Mouse (Mus musculus) liver, adult 2 months (tissue): ENCODE data around the gene St3gal5. TPM values are rescaled to one million over a fixed set of nuclear protein-coding genes. Genes with fewer than 3 reads are reported as not detected.

Experiments
- DNase-seq: peaks from one replicate; pipeline ENCODE4 v3.0.0-alpha.2; 2011; ENCODE audit warnings: low read depth, low spot score; ENCODE audit errors: extremely low read depth
- H3K27ac ChIP-seq: fragments of 200-500 bp; replicated peaks from 2 replicates; pipeline ENCODE4 v1.5.1; 2012; ENCODE audit warnings: low read depth, mild to moderate bottlenecking, control low read depth, inconsistent platforms, low read length; ENCODE audit not compliant: insufficient read depth
- H3K27me3 ChIP-seq: fragments of 200-500 bp; 2 replicates; pipeline ENCODE4 v1.6.1; 2012; ENCODE audit warnings: mild to moderate bottlenecking, moderate library complexity, low read length, inconsistent platforms; ENCODE audit not compliant: control insufficient read depth, insufficient read depth
- H3K36me3 ChIP-seq: fragments of 200-500 bp; 2 replicates; pipeline ENCODE4 v1.6.1; 2012; ENCODE audit warnings: low read length, inconsistent platforms; ENCODE audit not compliant: control insufficient read depth, insufficient read depth
- H3K4me1 ChIP-seq: fragments of 200-500 bp; 2 replicates; pipeline ENCODE4 v1.6.1; 2011; ENCODE audit warnings: low read length; ENCODE audit not compliant: control insufficient read depth, insufficient read depth
- H3K4me3 ChIP-seq: fragments of 200-500 bp; 2 replicates; pipeline ENCODE4 v1.5.1; 2011; ENCODE audit warnings: low read depth, mild to moderate bottlenecking, control low read depth, low read length, moderate library complexity; ENCODE audit not compliant: insufficient read depth
- H3K79me2 ChIP-seq: fragments of 200-500 bp; 2 replicates; pipeline ENCODE4 v1.6.1; 2012; ENCODE audit warnings: inconsistent platforms, mild to moderate bottlenecking, low read length, moderate library complexity; ENCODE audit not compliant: control insufficient read depth, insufficient read depth
- H3K9ac ChIP-seq: fragments of 200-500 bp; 2 replicates; pipeline ENCODE4 v1.6.1; 2012; ENCODE audit warnings: low read depth, mild to moderate bottlenecking, control low read depth, inconsistent platforms, low read length
- CTCF ChIP-seq: fragments of 200-500 bp; IDR thresholded peaks from 2 replicates; pipeline ENCODE4 v1.5.1; 2011; ENCODE audit warnings: low read depth, low read length, control low read depth
- POLR2A ChIP-seq: fragments of 200-500 bp; IDR thresholded peaks from 2 replicates; pipeline ENCODE4 v1.6.1; 2011; ENCODE audit warnings: low read length, control low read depth; ENCODE audit not compliant: insufficient read depth; ENCODE audit errors: extremely low read depth
- WGBS: fragments of 180-500 bp; shearing (Covaris S2); methylation state at CpG from one replicate; pipeline ENCODE4 v1.1.7; 2018; 5-methylcytosine and 5-hydroxymethylcytosine counted together
- polyA plus RNA-seq: library from polyadenylated mRNA; depleted of rRNA; stranded (reverse); fragments of >200 nt; gene quantifications from 2 replicates; pipeline ENCODE4 v1.2.3, GENCODE M21; 2012; rRNA removed
- total RNA-seq: library from RNA; depleted of rRNA; stranded (reverse); fragments of >200 nt; gene quantifications from 2 replicates; pipeline ENCODE4 v1.2.3, GENCODE M21; 2014; rRNA removed

Gene St3gal5
- 115 and 162 TPM in 2 replicates for total RNA-seq
- 61.4 and 133 TPM in 2 replicates for polyA plus RNA-seq

DNA sequence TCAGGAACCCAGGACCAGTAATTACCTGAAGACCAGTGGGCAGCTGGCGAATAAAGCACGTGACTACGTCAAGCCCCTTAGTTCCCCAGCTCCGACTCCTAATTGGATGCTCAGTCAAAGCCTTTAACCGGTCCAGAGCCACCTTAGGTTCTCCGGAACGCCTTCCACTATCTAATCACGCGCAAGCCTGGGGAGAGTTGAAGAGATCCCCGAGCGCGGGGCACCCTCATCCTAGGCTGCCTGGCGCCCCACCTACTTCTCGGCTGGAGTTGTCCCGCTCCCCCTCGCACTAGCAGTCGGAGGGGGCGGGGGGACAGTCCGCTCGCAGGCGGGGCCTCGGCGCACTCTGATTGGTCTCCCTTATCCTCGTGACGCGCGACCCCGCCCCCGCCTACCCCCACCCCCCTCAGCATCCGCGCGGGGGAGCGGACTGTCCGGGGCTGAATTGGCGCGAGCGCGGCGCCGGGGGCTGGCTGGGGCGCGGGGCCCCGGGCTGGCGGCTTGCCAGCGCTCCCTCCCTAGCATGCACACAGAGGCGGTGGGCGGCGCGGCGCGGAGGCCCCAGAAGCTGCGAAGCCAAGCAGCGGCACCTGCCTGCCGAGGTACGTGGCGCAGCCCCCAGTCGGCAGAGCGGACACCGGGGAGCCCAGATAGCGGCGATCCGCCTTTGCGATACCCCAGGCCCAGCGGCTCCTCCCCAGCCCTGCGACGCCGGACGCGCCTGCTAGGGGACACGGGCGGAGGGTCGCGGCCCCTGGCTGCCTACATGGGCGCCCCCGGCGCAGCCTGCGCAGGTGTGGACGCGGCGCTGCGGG is at the start of gene St3gal5:
Gene St3gal5 (plus strand): TSS at position 412 of the 815 bp plus-strand sequence.
- TF ChIP-seq POLR2A (peak; percentile 34), CTCF (no peak)
- H3K79me2 ChIP-seq: peaks cover 41% of the 10 kb centered on the region
- peak within 1 kb of the TSS; percentile 88 for H3K4me3 ChIP-seq
- peak; percentile 49 for DNase-seq
- peak within 1 kb of the TSS; percentile 88 for H3K27ac ChIP-seq
- no peaks in the 10 kb centered on the region for H3K27me3 ChIP-seq
- H3K4me1 ChIP-seq: peaks cover 15% of the 10 kb centered on the region
- WGBS: under 1% methylated on average over 60 of the region's 81 CpGs
- peak within 1 kb of the TSS; percentile 96 for H3K9ac ChIP-seq
- H3K36me3 ChIP-seq: no peaks in the 10 kb centered on the region

DNA sequence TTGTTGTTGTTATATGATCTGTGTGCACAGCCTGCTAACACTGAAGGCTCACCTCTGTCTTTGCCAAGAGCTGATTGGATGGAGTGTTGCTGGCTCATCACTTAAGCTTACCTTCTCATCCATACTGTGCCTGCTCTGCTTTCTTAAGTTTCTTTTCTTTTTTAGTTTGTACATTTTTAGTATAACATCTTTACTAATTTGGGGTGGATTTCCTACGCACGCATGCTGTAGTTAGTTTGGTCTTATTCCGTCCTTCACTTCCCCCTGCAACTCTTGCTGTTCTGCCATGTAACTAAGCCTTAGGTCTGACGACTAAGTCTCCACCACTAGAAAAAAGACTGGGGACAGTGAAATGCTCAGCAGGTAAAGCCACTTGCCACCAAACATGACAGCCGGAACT is 48.7 kb upstream of the St3gal5 start:
- Histone ChIP-seq H3K4me3 (no peak overlapping the region), H3K9ac (no peak overlapping the region), H3K36me3 (no peaks in the 10 kb centered on the region), H3K79me2 (no peaks in the 10 kb centered on the region), H3K4me1 (0 out of 2 replicates have a peak, but pooled peaks cover 2% of the 10 kb centered on the region), H3K27ac (no peak overlapping the region), H3K27me3 (no peaks in the 10 kb centered on the region)
- DNase-seq: no peak
- WGBS: 96% methylated on average over 5 of the region's 5 CpGs
- TF ChIP-seq POLR2A (no peak), CTCF (no peak)

DNA sequence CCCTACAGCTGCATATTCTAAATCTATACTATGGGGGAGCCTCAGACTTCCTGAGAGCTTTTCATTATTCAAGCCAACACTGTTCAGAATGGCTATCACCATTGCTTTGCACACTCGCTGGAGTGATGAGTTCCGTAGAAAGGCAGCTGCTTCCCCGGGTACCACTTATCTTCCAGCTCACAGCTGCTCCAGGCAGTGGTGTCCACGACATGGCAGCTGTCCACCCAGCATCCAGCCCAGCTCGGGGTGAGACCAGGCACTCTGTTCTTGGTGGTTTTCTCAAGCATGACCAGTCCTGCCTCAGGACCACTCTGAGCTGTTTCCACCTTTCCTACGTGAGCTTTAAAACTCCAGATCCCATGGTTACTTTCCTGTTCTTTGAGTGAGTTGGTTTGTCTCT is 47.5 kb upstream of the St3gal5 start:
- no peaks in the 10 kb centered on the region for H3K27me3 ChIP-seq
- no peaks in the 10 kb centered on the region for H3K36me3 ChIP-seq
- H3K9ac ChIP-seq: no peak overlapping the region
- H3K27ac ChIP-seq: no peak overlapping the region
- WGBS: 77% methylated on average over 6 of the region's 6 CpGs
- no peaks in the 10 kb centered on the region for H3K79me2 ChIP-seq
- 0 out of 2 replicates have a peak, but pooled peaks cover 2% of the 10 kb centered on the region for H3K4me1 ChIP-seq
- DNase-seq: no peak
- H3K4me3 ChIP-seq: no peak overlapping the region
- TF ChIP-seq POLR2A (no peak), CTCF (no peak)

DNA sequence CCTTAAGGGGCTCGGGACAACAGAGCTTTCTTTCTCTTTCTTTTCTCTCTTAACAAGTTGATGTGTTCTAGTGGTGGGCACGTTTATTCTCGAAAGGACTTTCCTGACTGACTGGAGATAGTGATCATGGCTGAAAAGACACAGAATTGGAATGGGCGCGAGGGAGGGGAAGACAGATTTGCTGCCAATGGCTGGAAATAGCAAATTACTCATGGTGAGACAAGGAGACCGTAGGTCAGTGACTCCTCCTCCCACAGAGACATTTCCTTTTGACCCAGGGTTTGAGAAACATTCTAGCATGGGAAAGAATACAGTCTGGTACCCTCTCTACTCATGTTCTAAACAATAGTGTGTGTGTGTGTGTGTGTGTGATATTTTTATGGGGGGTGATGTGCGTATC is 46.6 kb upstream of the St3gal5 start:
- no peak for TF ChIP-seq CTCF
- no peak for TF ChIP-seq POLR2A
- no peak for DNase-seq

DNA sequence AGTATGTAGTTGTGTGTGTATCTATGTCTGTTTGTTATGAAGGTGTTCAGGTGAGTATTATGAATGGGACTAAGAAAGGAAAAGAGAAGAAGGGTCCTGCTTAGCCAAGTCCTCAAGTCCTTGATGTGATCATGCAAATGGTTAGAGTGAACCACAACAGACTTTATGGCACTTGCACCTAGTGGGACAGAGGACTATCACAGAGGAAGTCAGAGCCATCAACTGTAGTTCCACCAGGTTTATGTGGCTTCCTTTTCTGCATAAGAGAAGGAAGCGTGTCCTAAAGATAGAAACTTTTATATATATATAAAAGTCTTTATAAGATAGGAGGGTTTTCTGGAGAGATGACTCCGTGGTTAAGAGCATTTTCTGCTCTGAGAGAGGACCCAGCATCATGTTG is 46.1 kb upstream of the St3gal5 start:
- 74% methylated on average over 2 of the region's 2 CpGs for WGBS
- Histone ChIP-seq H3K79me2 (no peaks in the 10 kb centered on the region), H3K27ac (no peak overlapping the region), H3K4me1 (0 out of 2 replicates have a peak, but pooled peaks cover 2% of the 10 kb centered on the region), H3K36me3 (no peaks in the 10 kb centered on the region), H3K9ac (no peak overlapping the region), H3K27me3 (no peaks in the 10 kb centered on the region), H3K4me3 (no peak overlapping the region)
- no peak for DNase-seq
- no peak for TF ChIP-seq CTCF
- no peak for TF ChIP-seq POLR2A

More for the DNA sequence above, 46.6 kb upstream of the St3gal5 start:
- no peaks in the 10 kb centered on the region for H3K79me2 ChIP-seq
- 0 out of 2 replicates have a peak, but pooled peaks cover 2% of the 10 kb centered on the region for H3K4me1 ChIP-seq
- no peak overlapping the region for H3K9ac ChIP-seq
- no peak overlapping the region for H3K4me3 ChIP-seq
- WGBS: 72% methylated on average over 7 of the region's 7 CpGs
- H3K27me3 ChIP-seq: no peaks in the 10 kb centered on the region
- H3K27ac ChIP-seq: no peak overlapping the region
- no peaks in the 10 kb centered on the region for H3K36me3 ChIP-seq

DNA sequence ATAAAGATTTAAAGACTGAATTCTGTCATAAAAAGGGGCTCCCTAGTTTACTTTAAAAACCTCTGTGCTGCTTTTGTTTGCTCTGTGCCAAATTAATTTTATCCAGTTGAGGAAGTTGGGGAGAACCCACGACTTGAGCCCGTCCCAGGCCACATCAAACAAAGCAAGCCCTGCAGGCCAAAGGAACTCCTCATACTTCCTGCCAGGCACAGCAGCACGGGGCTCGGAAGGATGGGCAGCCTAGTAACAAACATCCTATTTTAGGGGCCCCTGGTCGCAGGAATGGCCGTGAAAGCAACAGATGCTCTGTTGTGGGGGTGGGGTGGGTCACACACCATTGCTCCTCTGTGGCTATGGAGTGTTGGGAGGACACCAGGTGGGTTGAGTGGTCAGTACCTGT is 45.6 kb upstream of the St3gal5 start:
- H3K4me1 ChIP-seq: peaks cover 2% of the 10 kb centered on the region
- H3K4me3 ChIP-seq: no peak overlapping the region
- H3K27ac ChIP-seq: no peak overlapping the region
- H3K27me3 ChIP-seq: no peaks in the 10 kb centered on the region
- WGBS: 58% methylated on average over 6 of the region's 6 CpGs
- TF ChIP-seq POLR2A (no peak), CTCF (no peak)
- H3K36me3 ChIP-seq: no peaks in the 10 kb centered on the region
- H3K79me2 ChIP-seq: no peaks in the 10 kb centered on the region
- H3K9ac ChIP-seq: no peak overlapping the region
- DNase-seq: no peak
